21 mouse cellular contexts compared by ENCODE assay signal in genomic region chr17:74580738-74581137, GRCm38 (mm10).
"Had no signal": no experiment of that assay in that cellular context is flagged by ENCODE, and none has a peak within 500 bp of the region (broad histone marks: within the 10 kb centered on the region; RNA-seq: fewer than 3 reads in every experiment).

No protein-coding gene starts in this region.

- H3K4me3 ChIP-seq: intestine, embryonic 15.5 days; kidney, embryonic 15.5 days; left cerebral cortex, adult 2 months; limb, embryonic 12.5 days; limb, embryonic 15.5 days; midbrain, embryonic 12.5 days; midbrain, embryonic 15.5 days; neural tube, embryonic 12.5 days; neural tube, embryonic 15.5 days; stomach, embryonic 15.5 days had no signal

- H3K9me3 ChIP-seq: intestine, embryonic 15.5 days; kidney, embryonic 15.5 days; limb, embryonic 12.5 days; limb, embryonic 15.5 days; midbrain, embryonic 12.5 days; midbrain, embryonic 15.5 days; neural tube, embryonic 12.5 days; neural tube, embryonic 15.5 days; stomach, embryonic 15.5 days had no signal

- H3K4me2 ChIP-seq: intestine, embryonic 15.5 days; kidney, embryonic 15.5 days; limb, embryonic 12.5 days; limb, embryonic 15.5 days; midbrain, embryonic 12.5 days; midbrain, embryonic 15.5 days; neural tube, embryonic 12.5 days; neural tube, embryonic 15.5 days; stomach, embryonic 15.5 days had no signal

- H3K4me1 ChIP-seq: intestine, embryonic 15.5 days; kidney, embryonic 15.5 days; limb, embryonic 12.5 days; limb, embryonic 15.5 days; midbrain, embryonic 12.5 days; midbrain, embryonic 15.5 days; neural tube, embryonic 12.5 days; neural tube, embryonic 15.5 days; stomach, embryonic 15.5 days had no signal

- H3K27ac ChIP-seq: intestine, embryonic 15.5 days; kidney, embryonic 15.5 days; left cerebral cortex, adult 2 months; limb, embryonic 12.5 days; limb, embryonic 15.5 days; liver, embryonic 14.5 days; macrophage; midbrain, embryonic 12.5 days; midbrain, embryonic 15.5 days; neural tube, embryonic 12.5 days; neural tube, embryonic 15.5 days; stomach, embryonic 15.5 days had no signal

- H3K9ac ChIP-seq: intestine, embryonic 15.5 days; kidney, embryonic 15.5 days; limb, embryonic 12.5 days; limb, embryonic 15.5 days; liver, embryonic 14.5 days; midbrain, embryonic 12.5 days; midbrain, embryonic 15.5 days; neural tube, embryonic 12.5 days; neural tube, embryonic 15.5 days; stomach, embryonic 15.5 days had no signal

- H3K27me3 ChIP-seq: intestine, embryonic 15.5 days; kidney, embryonic 15.5 days; limb, embryonic 12.5 days; limb, embryonic 15.5 days; midbrain, embryonic 12.5 days; midbrain, embryonic 15.5 days; neural tube, embryonic 12.5 days; neural tube, embryonic 15.5 days; stomach, embryonic 15.5 days had no signal

- DNase-seq: kidney, adult 11 months; kidney, adult 8-10 months; kidney, postnatal 10 days; kidney, postnatal 36 days; layer of hippocampus, postnatal 36 days; right cerebral cortex, postnatal 25 days; spleen, adult 18-20 months; thymus, adult 18-20 months; thymus, postnatal 36 days had no signal

- ATAC-seq: intestine, embryonic 15.5 days; midbrain, embryonic 15.5 days had no signal
